Mouse (Mus musculus) neural tube, embryonic 13.5 days (tissue): ENCODE measurements around the gene Anapc15-ps. TPM values are rescaled to one million over a fixed set of nuclear protein-coding genes. Genes with fewer than 3 reads are reported as not detected.
A peak's percentile ranks its signal among the peaks of the same experiment; 100 is the strongest.

ENCODE experiments used
- ATAC-seq: fragments of 200-750 bp; cut with Nextera tagmentation; 2 replicates; pipeline ENCODE4 v1.8.0; 2017; ENCODE audit warnings: low read depth, mild to moderate bottlenecking, moderate TSS enrichment, moderate library complexity
- H3K27ac ChIP-seq: fragments of 300-500 bp; sonication (generic); replicated peaks from 2 replicates; pipeline ENCODE4 v1.5.1; 2015; ENCODE audit warnings: moderate library complexity, mild to moderate bottlenecking, inconsistent platforms
- H3K27me3 ChIP-seq: fragments of 300-500 bp; sonication (generic); 2 replicates; pipeline ENCODE4 v1.6.1; 2015; ENCODE audit warnings: mild to moderate bottlenecking, inconsistent platforms
- H3K36me3 ChIP-seq: fragments of 300-500 bp; sonication (generic); 2 replicates; pipeline ENCODE4 v1.6.1; 2015; ENCODE audit warnings: mild to moderate bottlenecking, inconsistent platforms
- H3K4me1 ChIP-seq: fragments of 300-500 bp; sonication (generic); replicated peaks from 2 replicates; pipeline ENCODE4 v1.6.1; 2015; ENCODE audit warnings: inconsistent platforms
- H3K4me2 ChIP-seq: fragments of 300-500 bp; sonication (generic); 2 replicates; pipeline ENCODE4 v1.6.1; 2015; ENCODE audit warnings: inconsistent platforms, mild to moderate bottlenecking, moderate library complexity
- H3K4me3 ChIP-seq: fragments of 300-500 bp; sonication (generic); 2 replicates; pipeline ENCODE4 v1.5.1; 2015; ENCODE audit warnings: mild to moderate bottlenecking, inconsistent platforms
- H3K9ac ChIP-seq: fragments of 300-500 bp; sonication (generic); 2 replicates; pipeline ENCODE4 v1.6.1; 2015; ENCODE audit warnings: moderate library complexity, mild to moderate bottlenecking, inconsistent platforms
- H3K9me3 ChIP-seq: fragments of 300-500 bp; sonication (generic); 2 replicates; pipeline ENCODE4 v1.6.1; 2016; ENCODE audit warnings: inconsistent platforms
- WGBS: fragments of 180-500 bp; shearing (Covaris S2); methylation state at CpG from one replicate; pipeline ENCODE4 v1.1.7; 2015; 5-methylcytosine and 5-hydroxymethylcytosine counted together
- polyA plus RNA-seq: library from polyadenylated mRNA; unstranded; fragments of >200 nt; fragmentation: Nextera tagmentation; extraction: Ambion mirVana; gene quantifications from 2 replicates; pipeline ENCODE4 v1.2.1, GENCODE M21; 2015

Anapc15-ps gene
- polyA plus RNA-seq, 1 experiment from 2014 or later, result not detected

- Histone ChIP-seq H3K4me1 (peaks cover 17% of the 10 kb centered on the region), H3K9me3 (0 out of 2 replicates have a peak, but pooled peaks cover 3% of the 10 kb centered on the region), H3K4me3 (no peak overlapping the region), H3K36me3 (no peaks in the 10 kb centered on the region), H3K27me3 (no peaks in the 10 kb centered on the region), H3K27ac (no peak overlapping the region), H3K4me2 (peak overlapping the region; percentile 26; the same call in 1 of the 2 replicates), H3K9ac (no peak overlapping the region)
- no peak for ATAC-seq
- 60% methylated on average over 22 of the region's 22 CpGs for WGBS
Measured at GRCm38 (mm10) chr10:95677356-95678109, 4.3 kb upstream of the Anapc15-ps start.

DNA sequence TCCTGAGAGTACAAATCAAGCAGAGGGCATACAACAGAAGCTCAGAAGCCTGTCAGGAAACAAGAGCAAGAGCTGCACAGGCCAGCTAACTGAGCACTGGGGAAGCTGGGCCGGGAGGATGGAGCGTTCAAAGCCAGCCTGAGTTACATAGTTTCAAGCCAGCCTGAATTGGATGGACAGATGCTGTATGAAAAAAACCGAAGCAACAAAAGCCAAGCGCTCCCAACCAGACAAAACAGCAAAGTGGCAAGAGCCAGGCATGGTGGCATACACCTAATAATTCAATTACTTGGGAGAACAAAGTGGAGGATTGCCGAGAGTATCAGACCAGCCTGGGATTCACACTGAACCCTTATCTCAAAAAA lies 3.7 kb upstream of the Anapc15-ps start:
- Histone ChIP-seq H3K36me3 (no peaks in the 10 kb centered on the region), H3K27me3 (no peaks in the 10 kb centered on the region), H3K27ac (no peak overlapping the region), H3K9me3 (0 out of 2 replicates have a peak, but pooled peaks cover 3% of the 10 kb centered on the region), H3K4me3 (no peak overlapping the region), H3K4me1 (peaks cover 17% of the 10 kb centered on the region), H3K9ac (no peak overlapping the region), H3K4me2 (no peak overlapping the region)
- no peak for ATAC-seq
- 77% methylated on average over 5 of the region's 5 CpGs for WGBS

DNA sequence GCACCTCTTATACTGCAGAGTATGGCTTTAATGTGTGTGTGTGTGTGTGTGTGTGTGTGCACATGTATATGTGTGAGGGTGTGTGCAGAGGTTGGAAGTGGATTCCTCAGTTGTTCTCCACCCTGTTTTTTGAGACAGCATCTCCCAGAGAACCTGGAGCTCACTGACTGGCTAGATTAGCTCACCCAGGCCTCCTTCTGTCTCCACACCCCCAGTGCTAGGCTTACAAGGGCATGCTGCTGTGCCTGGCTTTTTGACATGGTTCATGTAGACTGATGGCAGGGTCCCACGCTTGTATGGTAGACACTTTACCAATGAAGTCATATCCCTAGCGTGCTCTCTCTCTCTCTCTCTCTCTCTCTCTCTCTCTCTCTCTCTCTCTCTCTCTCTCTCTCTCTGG lies 3.1 kb upstream of the Anapc15-ps start:
- 0 out of 2 replicates have a peak, but pooled peaks cover 3% of the 10 kb centered on the region for H3K9me3 ChIP-seq
- no peak for ATAC-seq
- 83% methylated on average over 2 of the region's 2 CpGs for WGBS
- H3K4me1 ChIP-seq, result peaks cover 17% of the 10 kb centered on the region
- H3K9ac ChIP-seq, result no peak overlapping the region
- no peak overlapping the region for H3K4me3 ChIP-seq
- H3K27me3 ChIP-seq, result no peaks in the 10 kb centered on the region
- H3K27ac ChIP-seq, result no peak overlapping the region
- no peak overlapping the region for H3K4me2 ChIP-seq
- no peaks in the 10 kb centered on the region for H3K36me3 ChIP-seq

DNA sequence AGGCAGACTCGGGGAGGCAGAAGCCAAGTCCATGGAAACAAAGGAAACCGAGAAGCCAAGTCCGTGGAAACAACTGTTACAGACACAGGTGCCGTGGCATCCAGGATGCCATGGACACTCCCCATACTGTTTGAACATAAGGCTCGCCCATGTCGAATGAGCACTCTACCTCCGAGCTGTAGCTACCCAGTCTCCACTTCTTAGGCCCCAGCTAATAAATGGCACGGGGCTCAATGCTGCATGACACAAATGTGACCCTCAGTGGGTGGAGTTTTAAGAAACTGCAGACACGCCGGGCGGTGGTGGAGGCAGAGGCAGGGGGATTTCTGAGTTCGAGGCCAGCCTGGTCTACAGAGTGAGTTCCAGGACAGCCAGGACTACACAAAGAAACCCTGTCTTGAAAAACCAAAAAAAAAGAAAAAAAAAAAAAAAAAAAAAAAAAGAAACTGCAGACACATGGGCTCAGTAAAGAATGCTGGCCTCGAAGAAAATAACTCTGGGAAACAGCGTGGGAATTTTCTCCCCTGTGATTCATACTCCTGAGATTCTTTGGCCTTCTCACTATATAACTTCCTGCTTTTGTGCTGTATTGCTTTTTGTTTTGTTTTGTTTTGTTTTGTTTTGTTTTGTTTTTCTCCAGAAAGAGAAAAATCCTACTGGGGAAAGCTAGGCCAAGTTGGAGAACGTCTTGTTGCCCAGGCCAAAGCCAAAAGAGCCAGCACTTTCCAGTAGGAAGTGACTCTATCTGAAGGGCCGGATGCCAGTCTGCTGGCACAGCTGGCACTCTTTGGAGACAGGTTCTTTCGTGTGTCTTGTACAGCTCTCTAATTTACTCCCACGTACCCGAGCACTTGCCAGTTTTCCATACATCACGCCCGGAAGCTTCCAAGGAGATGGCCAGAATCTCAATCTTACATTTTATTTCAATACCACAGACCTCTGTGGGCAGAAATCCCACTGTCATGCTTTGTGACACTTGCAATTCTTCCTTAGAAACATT lies 2.2 kb downstream of the Anapc15-ps start:
- H3K9ac ChIP-seq, result no peak overlapping the region
- H3K4me1 ChIP-seq, result no peaks in the 10 kb centered on the region
- H3K4me3 ChIP-seq, result no peak overlapping the region
- no peak overlapping the region for H3K4me2 ChIP-seq
- WGBS, result 85% methylated on average over 21 of the region's 21 CpGs
- no peaks in the 10 kb centered on the region for H3K36me3 ChIP-seq
- no peak overlapping the region for H3K27ac ChIP-seq
- ATAC-seq, result no peak
- 0 out of 2 replicates have a peak, but pooled peaks cover 3% of the 10 kb centered on the region for H3K9me3 ChIP-seq
- H3K27me3 ChIP-seq, result no peaks in the 10 kb centered on the region

DNA sequence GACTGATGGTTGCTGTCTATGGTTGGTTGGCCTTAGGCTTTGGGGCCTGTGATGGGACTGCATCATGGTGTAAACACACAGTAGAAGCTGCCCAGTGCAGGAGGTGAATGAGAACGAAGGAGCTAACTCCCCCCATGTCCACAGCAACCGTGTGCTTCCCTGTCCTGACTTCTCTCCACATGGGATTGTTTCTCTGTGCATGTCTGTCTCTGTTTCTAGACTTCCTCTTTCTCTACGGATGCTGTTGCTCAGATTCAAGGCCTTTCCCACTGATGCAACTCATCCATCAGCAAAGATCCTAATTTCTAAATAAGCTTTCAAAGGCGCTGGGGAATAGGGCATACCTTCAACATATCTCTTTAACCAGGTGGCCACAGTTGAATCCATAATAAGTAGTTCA lies 3.4 kb downstream of the Anapc15-ps start:
- Histone ChIP-seq H3K9me3 (0 out of 2 replicates have a peak, but pooled peaks cover 3% of the 10 kb centered on the region), H3K27ac (no peak overlapping the region), H3K36me3 (no peaks in the 10 kb centered on the region), H3K4me1 (no peaks in the 10 kb centered on the region), H3K9ac (no peak overlapping the region), H3K27me3 (no peaks in the 10 kb centered on the region), H3K4me2 (no peak overlapping the region), H3K4me3 (no peak overlapping the region)
- 94% methylated on average over 4 of the region's 4 CpGs for WGBS
- no peak for ATAC-seq

GRCm38 (mm10) chr10:95669034-95669433 lies 4.2 kb downstream of the Anapc15-ps start:
- H3K27ac ChIP-seq, result no peak overlapping the region
- H3K4me2 ChIP-seq, result no peak overlapping the region
- H3K27me3 ChIP-seq, result no peaks in the 10 kb centered on the region
- WGBS, result 90% methylated on average over 3 of the region's 3 CpGs
- no peak overlapping the region for H3K4me3 ChIP-seq
- no peaks in the 10 kb centered on the region for H3K36me3 ChIP-seq
- no peak for ATAC-seq
- 0 out of 2 replicates have a peak, but pooled peaks cover 3% of the 10 kb centered on the region for H3K9me3 ChIP-seq
- H3K9ac ChIP-seq, result no peak overlapping the region
- H3K4me1 ChIP-seq, result no peaks in the 10 kb centered on the region

DNA sequence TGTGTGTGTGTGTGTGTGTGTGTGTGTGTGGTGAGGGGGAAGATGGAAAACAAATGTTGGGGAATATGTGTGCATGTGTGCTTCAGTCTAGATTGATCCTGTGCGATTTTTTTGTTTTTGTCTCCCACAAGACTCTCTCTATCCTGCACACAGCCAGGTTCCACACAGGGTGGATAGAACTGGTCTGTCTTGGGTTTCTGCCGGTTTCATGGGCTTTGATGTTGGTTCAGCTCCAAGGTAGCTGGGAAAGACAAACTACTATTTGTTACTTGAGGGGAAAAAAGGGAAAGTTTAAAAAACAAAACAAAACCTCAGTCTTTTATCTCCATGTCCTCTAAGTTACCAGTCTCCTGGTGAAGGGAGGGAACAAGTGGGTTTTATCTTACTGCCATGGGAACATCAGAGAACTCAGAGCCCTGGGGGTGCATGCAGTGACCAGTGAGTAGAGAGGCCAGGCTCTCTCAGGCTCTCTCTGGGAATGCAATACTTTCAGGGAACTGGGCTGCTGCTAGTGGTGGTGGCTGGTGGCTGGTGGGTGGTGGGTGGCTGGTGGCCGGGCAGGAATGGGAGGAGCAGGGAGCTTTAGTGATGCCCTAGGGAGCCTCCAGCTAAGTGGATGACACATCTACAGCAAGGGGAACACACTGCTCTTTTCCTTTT lies 5.8 kb downstream of the Anapc15-ps start:
- Histone ChIP-seq H3K4me3 (no peak overlapping the region), H3K27me3 (no peaks in the 10 kb centered on the region), H3K9me3 (no peaks in the 10 kb centered on the region), H3K9ac (no peak overlapping the region), H3K4me2 (no peak overlapping the region), H3K27ac (no peak overlapping the region), H3K4me1 (no peaks in the 10 kb centered on the region), H3K36me3 (no peaks in the 10 kb centered on the region)
- no peak for ATAC-seq
- WGBS, result 71% methylated on average over 3 of the region's 3 CpGs

GRCm38 (mm10) chr10:95666791-95667190 lies 6.5 kb downstream of the Anapc15-ps start:
- H3K9me3 ChIP-seq, result no peaks in the 10 kb centered on the region
- H3K4me2 ChIP-seq, result no peak overlapping the region
- H3K4me1 ChIP-seq, result no peaks in the 10 kb centered on the region
- no peaks in the 10 kb centered on the region for H3K27me3 ChIP-seq
- ATAC-seq, result no peak
- WGBS, result 75% methylated on average over 2 of the region's 2 CpGs
- no peaks in the 10 kb centered on the region for H3K36me3 ChIP-seq
- H3K27ac ChIP-seq, result no peak overlapping the region
- H3K4me3 ChIP-seq, result no peak overlapping the region
- no peak overlapping the region for H3K9ac ChIP-seq

DNA sequence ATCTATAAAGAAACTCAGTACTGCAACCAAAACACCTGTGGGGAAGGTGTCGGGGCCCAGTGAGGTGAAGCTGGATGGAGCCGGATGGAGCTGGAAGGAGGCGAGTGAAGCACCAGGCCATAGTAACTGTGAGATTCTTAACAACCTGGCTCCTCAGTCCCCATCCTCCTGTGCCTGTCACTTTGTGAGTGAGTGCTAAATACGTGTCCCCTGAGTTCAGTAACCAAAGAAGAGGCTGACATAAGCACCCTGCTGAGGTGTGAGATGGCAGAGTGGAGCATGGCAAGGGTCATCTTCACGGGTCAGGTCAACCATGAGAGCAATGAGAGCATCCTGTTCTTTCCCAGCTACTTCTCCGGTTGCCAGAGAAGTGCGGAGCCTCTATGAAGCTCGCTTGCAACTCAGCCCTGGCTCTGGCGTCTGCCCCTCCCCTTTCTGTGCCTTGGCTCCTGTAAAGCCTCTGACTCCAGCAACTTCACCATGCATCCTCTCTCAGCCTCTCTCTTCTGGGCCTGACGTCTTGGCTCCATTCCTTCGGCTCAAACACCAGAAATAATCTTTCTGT lies 7.7 kb downstream of the Anapc15-ps start:
- no peak overlapping the region for H3K9ac ChIP-seq
- H3K9me3 ChIP-seq, result no peaks in the 10 kb centered on the region
- no peak overlapping the region for H3K27ac ChIP-seq
- no peak overlapping the region for H3K4me2 ChIP-seq
- H3K27me3 ChIP-seq, result no peaks in the 10 kb centered on the region
- 44% methylated on average over 11 of the region's 11 CpGs for WGBS
- H3K4me3 ChIP-seq, result no peak overlapping the region
- H3K36me3 ChIP-seq, result no peaks in the 10 kb centered on the region
- H3K4me1 ChIP-seq, result no peaks in the 10 kb centered on the region
- ATAC-seq, result no peak

DNA sequence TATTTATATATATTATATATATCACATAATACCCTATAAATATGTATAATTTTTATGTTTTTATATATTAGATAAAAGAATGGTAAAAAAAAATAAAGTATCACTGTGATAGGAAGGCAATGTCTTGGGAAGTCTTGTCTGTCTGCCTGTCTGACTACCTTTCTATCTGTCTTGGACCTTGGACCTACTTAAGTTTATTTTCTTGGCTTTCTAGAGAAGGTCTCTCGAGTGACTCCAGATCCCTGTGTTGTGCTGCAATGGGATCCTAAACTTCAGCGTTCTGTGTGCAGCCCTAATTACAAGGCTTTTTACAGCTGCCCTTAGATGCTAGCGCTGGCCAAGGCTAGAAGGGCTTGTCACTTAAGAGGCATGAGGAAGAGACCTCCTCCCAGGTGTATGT lies 8.6 kb downstream of the Anapc15-ps start:
- Histone ChIP-seq H3K4me3 (no peak overlapping the region), H3K4me1 (no peaks in the 10 kb centered on the region), H3K27me3 (no peaks in the 10 kb centered on the region), H3K36me3 (no peaks in the 10 kb centered on the region), H3K27ac (no peak overlapping the region), H3K4me2 (no peak overlapping the region), H3K9ac (no peak overlapping the region), H3K9me3 (no peaks in the 10 kb centered on the region)
- no peak for ATAC-seq
- WGBS, result 80% methylated on average over 3 of the region's 3 CpGs

GRCm38 (mm10) chr10:95660356-95660755 lies 12.9 kb downstream of the Anapc15-ps start:
- no peaks in the 10 kb centered on the region for H3K36me3 ChIP-seq
- no peak overlapping the region for H3K27ac ChIP-seq
- H3K27me3 ChIP-seq, result no peaks in the 10 kb centered on the region
- peaks cover 7% of the 10 kb centered on the region for H3K4me1 ChIP-seq
- no peak for ATAC-seq
- no peak overlapping the region for H3K4me3 ChIP-seq
- no peak overlapping the region for H3K9ac ChIP-seq
- H3K9me3 ChIP-seq, result no peaks in the 10 kb centered on the region
- no peak overlapping the region for H3K4me2 ChIP-seq
- WGBS, result 90% methylated on average over 6 of the region's 6 CpGs
